Mouse (Mus musculus) megakaryocyte-erythroid progenitor cell, adult 5-6 weeks (primary cell): ENCODE data around the gene Dnajb8. TPM values are rescaled to one million over a fixed set of nuclear protein-coding genes. Genes with fewer than 3 reads are reported as not detected.

Source experiments
- ATAC-seq: replicated peaks from 2 replicates; pipeline ENCODE4 v1.8.0; 2016; ENCODE audit warnings: mild to moderate bottlenecking, inconsistent platforms; ENCODE audit not compliant: severe bottlenecking, poor library complexity, low FRiP score, low TSS enrichment
- total RNA-seq, 2 experiments: library from RNA; stranded (forward) in 1 of 2; stranded (reverse) in 1 of 2; fragments of 200-1000, 215-1000 nt in 1 of 2; fragments of >200 nt in 1 of 2; fragmentation: Nextera tagmentation in 1 of 2; gene quantifications; 2 replicates each; pipeline ENCODE4 v1.2.3; 2014 to 2017

The Dnajb8 gene
- total RNA-seq, 2 experiments from 2014 or later: not detected

DNA sequence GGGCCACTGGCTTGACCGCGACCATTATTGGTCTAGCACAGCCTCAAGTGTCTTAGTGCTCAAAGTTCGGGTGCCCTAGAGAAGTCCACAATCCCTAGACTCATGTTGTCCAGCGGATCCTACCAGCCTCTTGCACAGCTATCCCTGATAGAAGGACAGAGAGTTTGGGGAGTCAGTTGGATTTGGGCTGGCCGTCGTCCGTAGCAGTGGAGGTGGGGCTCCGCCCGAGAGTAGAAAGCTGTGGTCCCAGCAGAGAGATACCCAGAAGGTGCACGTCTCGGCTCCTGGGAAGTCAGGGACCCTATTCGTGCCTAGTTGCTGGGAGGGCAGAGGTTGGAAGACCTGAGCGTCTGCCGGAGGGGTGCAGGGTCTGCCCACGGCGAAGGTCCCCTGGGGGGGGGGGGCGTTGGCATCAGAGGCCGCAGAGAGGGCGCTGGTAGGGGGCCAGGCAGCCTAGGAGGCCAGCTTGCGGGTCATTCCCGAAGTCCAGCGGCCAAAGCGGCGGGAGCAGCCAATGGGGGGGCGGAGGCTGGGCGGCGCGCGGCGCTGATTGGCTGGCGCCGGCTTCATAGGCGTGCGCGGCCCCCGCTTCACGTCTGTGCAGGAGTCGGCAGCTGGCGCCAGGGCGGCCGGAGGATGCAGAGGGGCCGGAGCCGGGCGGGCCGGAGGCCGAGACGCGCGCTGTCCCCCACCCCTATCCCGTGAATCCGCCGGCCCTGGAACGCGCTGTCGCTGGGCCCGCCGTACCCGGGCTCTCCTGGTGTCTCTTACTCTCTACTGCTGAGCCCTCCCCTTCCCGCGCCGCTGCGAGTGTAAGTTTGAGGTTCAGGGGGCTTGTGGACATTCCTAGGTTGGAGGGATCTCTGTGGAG lies 23.8 kb upstream of the Dnajb8 start:
- no peak for ATAC-seq

DNA sequence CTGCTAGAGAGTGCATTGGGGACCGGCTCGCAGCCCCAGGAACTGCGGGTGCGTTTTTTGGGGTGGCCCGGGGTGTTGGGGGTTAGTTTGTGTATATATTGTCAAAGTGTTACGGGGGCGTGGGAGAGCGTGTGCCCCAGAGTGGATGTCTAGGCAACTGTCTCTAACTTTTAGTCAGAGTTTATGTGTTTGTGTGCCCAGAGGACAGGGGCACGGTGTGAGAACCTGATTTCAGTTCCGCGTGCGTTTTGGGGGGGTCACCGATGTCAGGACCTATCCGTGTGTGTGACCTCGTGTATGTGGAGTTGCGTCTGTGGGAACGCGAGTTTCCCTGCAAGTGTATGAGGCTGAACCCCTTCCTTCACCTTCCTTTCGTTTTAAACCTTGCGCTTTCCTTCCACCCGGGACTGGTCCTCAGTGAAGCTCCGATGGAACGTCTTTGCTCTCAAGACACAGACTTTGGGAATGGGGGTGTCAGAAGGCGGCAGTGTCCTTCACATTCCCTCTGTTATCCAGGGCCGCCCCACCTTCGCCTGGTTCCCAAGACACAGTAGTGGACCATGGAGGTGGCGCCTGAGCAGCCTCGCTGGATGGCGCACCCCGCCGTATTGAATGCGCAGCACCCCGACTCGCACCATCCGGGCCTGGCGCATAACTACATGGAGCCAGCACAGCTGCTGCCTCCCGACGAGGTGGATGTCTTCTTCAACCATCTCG lies 22.9 kb upstream of the Dnajb8 start:
- no peak for ATAC-seq

- no peak for ATAC-seq
Measured at GRCm38 (mm10) chr6:88199718-88200692, 22.1 kb upstream of the Dnajb8 start.

DNA sequence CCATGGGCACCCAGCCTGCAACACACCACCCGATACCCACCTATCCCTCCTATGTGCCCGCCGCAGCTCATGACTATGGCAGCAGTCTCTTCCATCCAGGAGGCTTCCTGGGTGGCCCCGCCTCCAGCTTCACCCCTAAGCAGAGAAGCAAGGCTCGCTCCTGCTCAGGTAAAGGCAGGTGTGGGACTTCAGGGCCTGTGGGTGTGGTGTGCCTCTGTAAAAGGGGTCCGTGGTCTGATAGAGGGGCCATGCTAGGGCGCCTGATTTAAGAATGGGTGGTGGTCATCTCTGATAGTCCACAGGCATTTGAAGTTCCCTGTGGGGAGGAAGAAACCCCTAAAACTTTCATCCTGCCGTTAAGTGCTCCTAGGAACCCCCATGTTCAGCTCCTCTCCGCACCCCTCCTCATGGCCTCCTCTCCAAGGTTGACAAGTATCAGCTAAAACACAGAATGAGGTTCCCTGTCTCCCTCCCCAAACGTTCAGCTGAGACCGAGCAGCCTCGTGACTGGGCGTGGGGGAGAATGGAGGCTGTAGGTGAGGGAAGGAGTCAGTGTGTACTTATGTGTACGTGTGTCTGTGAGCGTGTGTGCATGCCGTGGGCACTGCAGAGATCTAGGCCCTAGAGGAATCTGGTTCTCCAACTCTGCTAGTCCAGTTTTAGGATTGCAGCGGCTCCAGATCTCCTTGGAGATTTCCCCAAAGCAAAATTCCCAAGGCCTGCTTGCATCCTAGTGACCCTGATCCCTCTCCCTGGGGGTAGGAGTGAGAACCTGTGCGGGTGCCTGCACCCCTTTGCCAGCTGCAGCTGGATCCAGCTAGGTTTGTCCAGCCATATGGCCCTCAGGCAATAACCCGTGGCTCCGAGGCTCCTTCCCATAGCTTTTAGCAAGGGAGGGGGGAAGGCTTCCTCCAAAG lies 21.1 kb upstream of the Dnajb8 start:
- ATAC-seq: no peak

GRCm38 (mm10) chr6:88201926-88202700 lies 20.0 kb upstream of the Dnajb8 start:
- ATAC-seq: no peak

DNA sequence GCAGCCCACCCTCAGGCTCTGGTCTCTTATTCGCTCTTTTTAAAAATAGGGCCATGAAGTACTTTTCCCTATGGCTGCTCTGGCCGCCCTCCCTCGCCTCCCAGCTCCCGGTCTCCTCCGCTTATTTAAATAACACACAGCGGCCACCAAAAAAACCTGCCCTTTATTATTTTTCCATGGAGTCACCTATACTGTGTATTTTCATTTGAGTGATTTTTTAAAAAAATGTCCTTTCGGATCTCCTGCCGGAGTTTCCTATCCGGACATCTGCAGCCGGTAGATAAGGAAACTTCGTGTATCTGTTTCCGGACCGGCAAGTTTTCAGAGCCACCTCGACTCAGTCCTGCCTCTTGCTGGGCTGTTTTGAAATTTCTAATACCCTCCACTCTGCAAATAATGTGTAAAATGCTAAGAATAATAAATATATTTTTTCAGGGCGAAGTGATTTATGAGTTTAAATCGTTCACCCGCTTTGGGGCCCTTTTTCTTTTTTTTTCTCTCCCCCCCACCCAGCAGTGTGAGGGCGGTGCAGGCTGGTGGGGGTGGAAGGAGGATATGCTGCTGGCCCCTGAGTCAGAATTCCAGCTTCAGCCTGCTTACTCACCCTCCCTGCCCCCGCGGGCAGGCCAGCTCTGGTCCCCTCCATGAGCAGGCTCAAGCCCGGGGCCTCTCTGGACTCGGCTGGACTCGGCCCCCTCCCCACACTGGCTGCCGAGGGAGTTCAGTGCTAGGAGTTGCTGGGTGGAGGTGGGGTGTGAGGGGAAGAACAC lies 19.0 kb upstream of the Dnajb8 start:
- ATAC-seq: peak; percentile 56

GRCm38 (mm10) chr6:88203791-88204405 lies 18.2 kb upstream of the Dnajb8 start:
- ATAC-seq: no peak

DNA sequence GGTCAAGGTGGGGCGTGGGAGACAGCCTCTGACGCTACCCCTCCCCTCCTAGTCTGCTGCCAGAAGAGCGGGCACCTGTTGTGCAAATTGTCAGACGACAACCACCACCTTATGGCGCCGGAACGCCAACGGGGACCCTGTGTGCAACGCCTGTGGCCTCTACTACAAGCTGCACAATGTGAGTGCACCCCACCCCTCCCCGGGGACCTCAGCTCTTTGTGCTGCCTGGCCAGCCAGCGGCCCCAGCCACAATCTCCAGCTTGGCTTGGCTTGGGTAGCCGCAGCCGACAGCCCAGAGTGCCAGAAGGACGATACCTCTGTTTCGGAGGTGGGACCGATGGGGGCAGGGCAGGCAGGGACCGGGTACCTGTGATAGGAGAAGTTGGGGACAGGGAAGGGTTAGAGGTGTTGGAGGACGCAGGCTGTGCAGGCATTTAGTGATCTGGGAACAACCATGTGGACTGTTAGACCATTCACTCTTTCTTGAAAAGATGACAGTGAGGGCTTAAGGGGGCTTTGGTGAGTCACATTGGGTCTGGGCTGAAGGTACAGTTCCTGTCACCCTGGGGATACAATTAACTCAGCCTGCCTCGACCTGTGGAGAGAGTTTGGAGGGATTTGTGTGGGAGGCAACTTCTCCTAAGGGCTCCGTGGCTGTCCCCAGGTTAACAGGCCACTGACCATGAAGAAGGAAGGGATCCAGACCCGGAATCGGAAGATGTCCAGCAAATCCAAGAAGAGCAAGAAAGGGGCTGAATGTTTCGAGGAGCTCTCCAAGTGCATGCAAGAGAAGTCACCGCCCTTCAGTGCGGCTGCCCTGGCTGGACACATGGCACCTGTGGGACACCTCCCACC lies 17.3 kb upstream of the Dnajb8 start:
- ATAC-seq: no peak

DNA sequence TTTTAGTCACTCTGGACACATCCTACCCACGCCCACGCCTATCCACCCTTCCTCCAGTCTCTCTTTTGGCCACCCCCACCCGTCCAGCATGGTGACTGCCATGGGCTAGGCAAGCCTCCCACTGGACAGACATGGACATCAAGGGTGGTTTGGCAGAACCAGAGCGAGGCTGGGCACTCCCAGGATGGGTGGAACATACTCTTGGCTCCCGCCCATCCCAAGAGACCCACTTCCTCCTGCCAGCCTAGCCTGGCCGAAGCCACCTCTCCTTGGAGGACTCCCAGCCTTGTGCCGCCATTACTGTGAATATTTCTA lies 16.7 kb upstream of the Dnajb8 start:
- ATAC-seq: no peak

- no peak for ATAC-seq
Measured at GRCm38 (mm10) chr6:88205937-88206336, 16.1 kb upstream of the Dnajb8 start.

DNA sequence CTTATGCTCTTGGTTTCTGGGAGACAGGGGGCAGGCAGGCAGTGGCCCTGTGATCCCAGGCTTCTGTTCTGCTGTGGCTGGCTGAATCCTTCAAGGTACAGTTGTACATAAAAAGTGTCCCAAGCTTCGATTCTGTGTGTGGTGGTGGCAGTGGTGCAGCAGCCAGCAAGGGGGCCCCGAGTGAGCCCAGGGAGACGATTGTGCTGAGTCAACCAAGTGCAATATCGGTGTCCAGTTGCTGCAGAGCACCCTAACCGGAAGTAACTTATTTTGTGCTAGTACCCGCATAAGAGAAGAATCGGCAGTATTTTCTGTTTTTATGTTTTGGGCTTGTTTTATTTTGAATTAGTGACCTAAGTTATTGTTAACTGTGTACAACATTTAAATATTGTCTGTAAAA lies 15.5 kb upstream of the Dnajb8 start:
- ATAC-seq: no peak

DNA sequence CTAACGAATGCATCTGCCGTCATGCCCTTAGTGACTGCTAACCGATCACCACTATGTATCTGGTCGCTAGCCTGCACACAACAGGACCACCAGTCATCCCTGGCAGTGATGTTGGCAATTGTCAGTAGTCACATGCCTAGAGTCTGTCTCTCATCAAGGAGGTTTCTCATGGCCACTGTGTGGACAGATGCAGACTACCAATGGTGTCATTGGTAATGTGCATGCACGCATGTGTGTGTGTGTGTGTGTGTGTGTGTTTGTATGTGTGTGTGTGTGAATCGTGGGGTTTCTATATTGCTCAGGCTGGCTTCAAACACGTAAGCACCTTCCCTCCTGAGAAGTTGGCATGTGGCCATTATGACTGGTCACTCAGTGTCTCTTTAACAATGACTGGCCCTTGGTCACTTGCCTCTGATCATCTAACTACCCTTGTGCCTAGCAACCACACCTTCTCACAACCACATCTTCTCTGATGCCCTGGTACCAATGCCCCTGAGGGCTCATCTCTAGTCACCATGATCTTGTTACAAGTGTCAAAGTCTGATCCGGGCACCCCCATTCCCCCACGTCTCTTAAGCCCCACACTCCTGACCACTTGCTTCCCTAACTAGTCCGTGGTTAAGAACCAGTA lies 14.6 kb upstream of the Dnajb8 start:
- no peak for ATAC-seq

DNA sequence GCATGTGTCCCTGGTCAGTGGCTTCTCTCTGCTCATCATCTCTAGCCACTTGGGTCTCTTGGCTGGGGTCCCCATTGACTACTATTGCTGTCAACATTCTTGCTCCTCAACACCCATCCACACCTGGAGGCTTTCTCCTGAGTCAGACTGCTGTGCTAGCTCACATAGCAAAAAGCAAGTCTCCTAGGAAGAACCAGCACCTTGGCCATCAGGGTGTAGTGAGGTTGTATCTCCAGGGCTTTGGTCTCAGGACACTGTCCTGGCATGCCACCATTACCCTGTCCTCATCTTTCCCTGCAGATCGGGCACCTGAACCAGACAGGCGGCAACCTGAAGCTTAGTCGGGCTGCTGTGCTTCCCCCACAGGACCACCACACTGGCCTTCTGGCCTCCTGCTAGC lies 13.7 kb upstream of the Dnajb8 start:
- ATAC-seq: no peak

DNA sequence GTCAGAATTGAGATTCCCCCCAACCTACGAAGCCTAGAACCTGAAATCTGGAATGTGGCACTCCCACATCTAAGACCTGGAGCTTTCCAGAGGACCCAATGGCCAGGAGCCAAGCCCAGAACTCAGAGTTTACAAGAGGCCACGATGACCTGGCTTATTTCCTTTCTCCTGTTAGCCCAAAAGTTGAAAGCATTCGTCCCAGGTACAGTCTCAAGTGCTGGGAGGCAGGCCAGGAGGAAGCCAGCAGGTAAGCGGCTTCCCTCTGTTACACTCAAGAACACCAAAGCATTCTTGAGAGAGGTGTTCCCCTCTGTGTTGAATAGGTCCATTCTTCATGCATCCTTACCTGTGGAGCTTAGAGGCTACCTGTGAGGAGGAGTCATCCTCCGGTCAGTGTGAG lies 12.6 kb upstream of the Dnajb8 start:
- ATAC-seq: no peak

DNA sequence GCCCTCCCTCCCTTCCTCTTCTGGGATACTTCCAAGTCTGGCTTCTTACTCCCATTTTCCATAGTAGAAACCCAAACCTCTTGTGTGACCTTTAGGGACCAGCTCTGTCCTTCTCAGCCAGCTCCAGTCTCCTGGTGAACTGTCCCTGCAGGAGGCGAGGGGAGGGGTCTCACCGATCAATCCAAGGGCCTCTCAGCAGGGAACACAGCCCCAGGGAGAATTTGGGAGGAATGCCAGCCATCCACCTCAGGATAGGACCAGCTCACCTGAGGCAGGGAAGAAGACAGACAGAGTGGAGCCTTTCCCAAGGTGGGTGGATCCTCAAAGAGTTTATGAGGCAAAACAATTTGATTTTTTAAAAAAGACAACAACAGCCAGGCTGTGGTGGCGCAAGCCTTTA lies 11.9 kb upstream of the Dnajb8 start:
- ATAC-seq: no peak

GRCm38 (mm10) chr6:88215797-88216196 lies 6.3 kb upstream of the Dnajb8 start:
- ATAC-seq: no peak
